Mouse (Mus musculus): ENCODE data around the gene Gm10135. TPM values are rescaled to one million over a fixed set of nuclear protein-coding genes. Genes with fewer than 3 reads are reported as not detected.

Gene Gm10135
- total RNA-seq, 2 experiments from 2014 or later = not detected

Other genes with a start within 250 kb of the Gm10135 start
- under 1 TPM; 0.11 to 0.64 TPM for gene Txk, start 221.9 kb downstream of the Gm10135 start, total RNA-seq (2021)
- 1 to 10 TPM; 3.0 to 3.7 TPM for gene Tec, start 106.2 kb downstream of the Gm10135 start, total RNA-seq (2021)
- gene Slain2, start 60.4 kb downstream of the Gm10135 start, total RNA-seq (2021) = 10 to 100 TPM; 21.2 to 21.5 TPM
- 1 to 10 TPM in 1 of 2 experiments, under 1 TPM in 1; 0.98 to 4.0 TPM for gene Slc10a4, start 32.2 kb upstream of the Gm10135 start, total RNA-seq (2021)